Mouse (Mus musculus): ENCODE measurements around the gene Dcaf11. TPM values are rescaled to one million over a fixed set of nuclear protein-coding genes. Genes with fewer than 3 reads are reported as not detected.
A peak's percentile ranks its signal among the peaks of the same experiment; 100 is the strongest.

Dcaf11 gene
- 10 to 100 TPM; 66.1 to 68.0 TPM for total RNA-seq (2021)

DNA sequence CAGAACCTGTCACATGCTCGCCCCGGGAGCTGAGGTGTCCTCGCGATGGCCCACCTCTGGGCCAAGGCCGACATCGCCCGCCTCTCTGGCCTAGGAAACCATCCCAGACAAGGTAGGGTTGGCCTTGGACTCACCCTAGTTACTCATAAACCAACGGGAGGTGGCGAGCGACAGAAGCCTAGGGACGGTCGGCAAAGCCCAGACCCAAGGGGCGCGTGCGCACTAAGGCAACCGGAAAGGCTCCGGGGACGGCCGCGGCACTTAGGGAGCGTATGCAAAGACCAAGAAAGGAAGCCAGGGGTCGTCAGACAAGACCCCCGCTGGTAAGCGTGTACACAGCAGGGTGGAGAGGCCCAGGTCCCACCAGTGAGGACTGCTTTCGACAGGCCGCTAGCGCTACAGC is at the start of gene Dcaf11:
Dcaf11 (plus strand) TSS at position 208 of the 403 bp plus-strand sequence.
- DNase-seq (ENCODE audit: extremely low spot score in 1 of 2, low spot score in 2 of 2), result peak; percentile 88 to 96
- intact Hi-C loops (cut with DNase I), result loop anchor here (10.0 kb wide), 1 partner anchor 415 kb away; no protein-coding TSS in a partner anchor

DNA sequence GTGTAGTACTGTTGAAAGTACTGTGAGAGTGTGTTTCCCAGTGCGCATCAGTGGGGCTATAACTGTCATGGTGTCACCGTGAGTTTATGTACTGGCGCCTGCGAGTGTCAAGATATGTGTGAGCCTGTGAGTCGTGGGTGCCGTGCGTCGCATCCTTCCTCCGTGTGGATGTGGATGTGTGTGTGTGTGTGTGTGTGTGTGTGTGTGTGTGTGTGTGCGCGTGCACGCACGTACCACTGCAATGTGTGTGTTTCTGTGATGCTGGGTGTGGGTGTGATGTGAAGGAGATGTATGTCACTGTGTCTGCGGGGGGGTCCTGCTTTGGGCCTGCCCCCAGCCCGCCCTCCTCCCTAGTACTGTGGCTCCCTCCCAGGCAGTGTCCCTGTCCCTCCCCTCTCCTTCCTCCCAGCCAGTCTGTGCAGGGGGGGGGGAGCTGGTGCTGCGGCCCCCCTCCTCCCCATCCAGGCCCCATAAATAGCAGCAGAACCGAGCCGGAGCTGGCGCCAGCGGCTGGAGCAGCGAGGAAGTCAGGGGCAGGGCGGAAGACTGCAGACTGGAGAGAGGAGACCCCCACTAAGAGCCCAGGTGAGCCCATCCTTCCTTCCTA is 49.6 kb upstream of the Dcaf11 start, which contains the start of gene Cpne6:
Cpne6 (plus strand) TSS at position 321 of the 607 bp plus-strand sequence.
- peak in 1 of 2 experiments; percentile 72 for DNase-seq (ENCODE audit: extremely low spot score in 1 of 2, low spot score in 2 of 2)
- intact Hi-C loops (cut with DNase I), result no loop called here

DNA sequence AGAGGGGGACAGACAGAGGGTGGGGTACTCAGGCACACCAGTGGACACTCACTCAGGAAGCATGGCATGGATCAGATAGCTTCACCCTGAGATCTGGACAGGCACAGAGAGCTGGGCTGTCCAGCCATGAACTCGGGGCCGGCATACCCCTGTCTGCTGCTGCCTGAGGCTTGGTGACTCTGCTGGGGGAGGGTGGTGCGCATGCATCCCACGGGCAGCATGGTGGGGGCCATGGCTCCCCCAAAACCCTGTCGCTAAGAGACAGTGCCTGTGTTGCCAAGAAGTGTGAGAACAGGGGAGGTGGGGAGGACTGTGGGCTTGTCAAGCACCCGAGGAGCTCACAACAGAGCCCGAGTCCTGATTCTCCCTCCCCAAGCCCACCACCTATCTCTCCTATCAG is 48.8 kb upstream of the Dcaf11 start:
- intact Hi-C loops (cut with DNase I), result no loop called here
- DNase-seq (ENCODE audit: extremely low spot score in 1 of 2, low spot score in 2 of 2), result peak; percentile 57 to 65

DNA sequence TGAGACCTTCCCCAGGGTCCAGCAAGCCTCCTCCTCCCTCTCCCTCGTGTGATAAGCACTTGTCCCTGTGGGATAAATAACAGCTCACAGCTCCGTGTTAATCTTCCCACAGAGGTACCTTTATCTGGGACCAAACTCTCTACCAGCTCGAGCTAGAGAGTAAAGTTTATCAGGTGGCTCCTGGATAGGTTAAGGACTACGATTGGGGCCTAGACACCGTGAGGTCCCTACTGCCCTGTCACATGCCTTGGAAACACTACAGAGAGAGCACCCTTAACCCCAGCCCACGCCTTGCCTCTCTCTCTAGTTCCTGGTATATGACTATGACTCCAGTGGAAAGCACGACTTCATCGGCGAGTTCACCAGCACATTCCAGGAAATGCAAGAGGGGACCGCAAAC is 45.9 kb upstream of the Dcaf11 start:
- intact Hi-C loops (cut with DNase I), result no loop called here
- DNase-seq (ENCODE audit: extremely low spot score in 1 of 2, low spot score in 2 of 2), result no peak

DNA sequence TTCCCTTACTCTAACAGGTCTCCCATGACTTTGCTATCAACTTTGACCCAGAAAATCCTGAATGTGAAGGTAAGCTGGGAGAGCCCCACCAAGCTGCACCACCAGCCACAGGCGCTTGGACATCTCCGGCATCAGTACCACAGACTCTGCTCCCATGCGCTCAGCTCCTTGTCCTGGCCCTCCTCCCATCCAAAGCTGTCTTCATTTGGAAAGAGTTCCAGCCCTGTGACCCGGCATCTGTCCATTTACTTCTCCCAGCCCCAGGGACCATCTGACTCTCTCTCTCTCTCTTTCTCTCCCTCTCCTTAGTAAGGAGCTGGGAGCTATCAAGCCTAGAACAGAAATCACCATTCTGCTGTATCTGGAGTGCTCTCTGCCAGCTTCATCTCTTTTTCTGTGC is 44.0 kb upstream of the Dcaf11 start:
- no peak for DNase-seq (ENCODE audit: extremely low spot score in 1 of 2, low spot score in 2 of 2)
- intact Hi-C loops (cut with DNase I), result no loop called here

DNA sequence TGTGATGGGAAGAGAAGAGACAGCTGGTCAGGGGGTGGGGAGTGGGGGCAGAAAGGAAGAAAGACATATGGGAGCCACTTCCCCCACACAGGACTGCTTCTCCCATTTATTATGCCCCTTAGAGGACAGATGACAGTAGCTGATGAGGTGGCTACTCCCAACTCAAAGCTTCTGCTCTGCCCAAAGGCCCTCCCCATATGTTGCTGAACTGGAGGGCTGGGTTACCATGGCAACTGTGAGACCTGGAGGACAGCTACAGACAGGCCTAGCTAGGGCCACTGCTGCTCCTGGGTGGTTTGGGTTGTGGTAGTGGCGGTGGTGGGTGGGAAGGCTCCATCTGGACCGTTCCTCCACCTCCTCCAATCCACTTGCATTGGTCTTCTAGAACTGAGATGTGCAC is 40.9 kb upstream of the Dcaf11 start:
- intact Hi-C loops (cut with DNase I), result no loop called here
- DNase-seq (ENCODE audit: extremely low spot score in 1 of 2, low spot score in 2 of 2), result peak in 1 of 2 experiments; percentile 44

DNA sequence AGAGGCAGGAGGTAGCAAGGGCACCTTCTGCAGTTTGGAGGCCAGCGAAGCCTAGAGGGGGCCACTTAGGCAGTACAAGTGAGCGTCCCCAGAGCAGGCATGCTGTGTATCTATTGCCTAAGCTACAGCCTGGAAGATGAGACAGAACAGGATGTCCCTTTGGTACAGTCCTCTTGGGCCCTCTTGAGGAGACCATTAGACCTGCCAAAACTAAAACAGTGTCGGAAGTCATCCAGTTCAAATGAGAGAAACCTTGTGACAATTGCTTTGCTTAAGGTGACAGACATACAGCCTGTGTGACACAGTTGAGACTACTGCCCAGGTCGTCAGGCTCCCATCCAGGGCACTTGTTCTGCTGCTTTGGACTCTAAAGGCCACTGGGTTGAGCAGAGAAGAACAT is 40.2 kb upstream of the Dcaf11 start:
- DNase-seq (ENCODE audit: extremely low spot score in 1 of 2, low spot score in 2 of 2), result no peak
- intact Hi-C loops (cut with DNase I), result no loop called here

DNA sequence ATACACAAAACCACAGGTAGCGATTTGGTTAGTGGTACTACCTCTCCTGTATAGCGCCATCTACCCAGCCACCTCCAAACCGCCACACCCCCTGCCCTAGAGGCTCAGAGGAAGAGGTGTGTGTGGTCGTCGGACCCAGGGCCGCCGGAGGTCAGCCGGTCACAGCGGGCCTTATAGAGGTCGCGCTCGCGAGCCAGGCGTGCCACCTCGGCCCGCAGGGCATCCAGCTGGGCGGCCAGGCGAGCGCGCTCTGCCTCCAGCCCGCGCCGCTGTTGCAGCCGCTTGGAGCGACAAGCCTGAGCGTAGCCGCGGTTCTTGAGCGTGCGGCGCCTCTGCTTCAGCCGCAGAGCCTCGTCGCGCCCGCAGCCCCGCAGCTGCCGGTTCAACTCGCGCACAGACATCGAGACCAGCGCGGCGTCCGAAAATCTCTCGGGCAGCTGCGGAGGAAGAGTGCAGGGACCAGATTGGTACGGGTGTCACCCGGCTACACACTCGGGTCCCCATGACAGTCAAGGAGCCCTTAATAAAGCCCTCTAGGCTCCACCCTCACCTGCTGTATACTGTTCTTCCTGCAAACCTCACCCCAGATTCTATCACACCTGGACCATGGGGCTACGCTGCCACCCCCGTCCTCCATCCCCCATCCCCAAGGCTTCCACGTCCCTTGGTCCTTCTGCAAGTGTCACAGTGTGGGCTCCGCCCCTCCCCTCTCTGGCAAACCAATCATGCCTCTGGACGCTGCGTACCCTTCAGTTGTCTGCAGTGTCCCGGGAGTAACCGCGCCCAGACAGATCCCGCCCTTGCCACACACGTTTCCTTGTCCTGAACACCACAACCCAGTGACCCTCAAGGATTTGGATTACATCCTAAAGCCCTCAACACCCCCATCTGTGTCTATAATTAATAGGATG is 39.1 kb upstream of the Dcaf11 start:
- intact Hi-C loops (cut with DNase I), result no loop called here
- DNase-seq (ENCODE audit: extremely low spot score in 1 of 2, low spot score in 2 of 2), result no peak

DNA sequence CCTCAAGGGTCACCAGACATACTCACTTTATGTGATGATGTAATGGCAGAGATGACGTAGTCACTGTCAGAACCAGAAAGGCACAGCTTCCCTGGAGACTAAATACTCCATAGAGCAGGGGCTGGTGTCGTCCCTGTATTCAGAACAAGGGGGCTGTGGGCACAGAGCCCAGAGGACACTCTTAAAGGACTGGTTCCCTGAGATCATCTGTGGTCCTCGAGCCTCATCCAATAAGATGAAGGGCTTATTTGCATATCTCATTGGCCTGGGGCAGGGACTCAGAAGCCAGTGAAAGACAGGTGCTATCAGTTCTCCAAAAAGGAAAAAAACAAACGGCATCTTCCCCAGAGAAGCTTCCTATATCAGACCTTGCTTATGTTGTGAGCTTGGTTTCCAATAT is 35.7 kb upstream of the Dcaf11 start:
- intact Hi-C loops (cut with DNase I), result no loop called here
- no peak for DNase-seq (ENCODE audit: extremely low spot score in 1 of 2, low spot score in 2 of 2)

DNA sequence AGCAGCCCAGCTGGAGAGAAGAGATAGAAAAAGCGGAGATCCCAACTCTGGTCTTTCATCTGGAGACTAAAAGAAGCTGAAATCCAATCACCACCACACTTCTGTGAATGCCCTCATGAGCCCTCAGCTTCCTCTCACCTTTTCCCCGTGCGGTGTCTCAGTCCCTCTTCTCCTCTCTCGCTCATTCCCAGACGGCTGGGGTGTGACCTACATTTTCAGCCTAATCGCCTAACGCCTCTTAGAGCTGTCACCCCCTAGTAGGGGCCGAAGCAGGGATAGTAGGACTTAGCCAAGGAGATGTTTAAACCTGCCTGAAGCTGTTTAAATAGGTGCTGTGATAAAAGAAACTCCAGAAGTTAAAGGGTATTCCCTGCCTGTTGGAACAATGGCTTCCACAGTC is 35.0 kb upstream of the Dcaf11 start, which contains the start of gene Nrl:
Nrl (minus strand) TSS at position 197 of the 400 bp plus-strand sequence.
- no peak for DNase-seq (ENCODE audit: extremely low spot score in 1 of 2, low spot score in 2 of 2)
- intact Hi-C loops (cut with DNase I), result no loop called here

DNA sequence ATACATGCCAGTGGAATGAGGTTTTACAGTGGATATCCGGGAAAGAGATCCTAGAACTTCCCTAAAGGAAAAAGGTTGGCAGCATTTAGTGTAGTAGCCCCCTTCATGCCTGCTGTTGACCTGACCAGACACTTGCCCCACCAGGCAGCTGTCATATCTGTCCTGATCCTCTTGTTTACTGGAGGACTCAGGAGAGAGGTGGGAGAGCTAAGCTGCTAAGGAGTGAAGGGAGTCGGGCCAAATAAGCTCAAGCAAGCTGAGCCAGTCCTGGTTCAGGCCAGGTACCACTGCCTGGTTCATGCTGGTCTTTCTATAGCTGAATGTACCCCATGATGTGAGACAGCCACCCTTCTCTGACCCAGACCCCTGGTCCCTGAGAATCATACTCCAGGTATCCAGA is 33.1 kb upstream of the Dcaf11 start:
- intact Hi-C loops (cut with DNase I), result no loop called here
- DNase-seq (ENCODE audit: extremely low spot score in 1 of 2, low spot score in 2 of 2), result no peak

DNA sequence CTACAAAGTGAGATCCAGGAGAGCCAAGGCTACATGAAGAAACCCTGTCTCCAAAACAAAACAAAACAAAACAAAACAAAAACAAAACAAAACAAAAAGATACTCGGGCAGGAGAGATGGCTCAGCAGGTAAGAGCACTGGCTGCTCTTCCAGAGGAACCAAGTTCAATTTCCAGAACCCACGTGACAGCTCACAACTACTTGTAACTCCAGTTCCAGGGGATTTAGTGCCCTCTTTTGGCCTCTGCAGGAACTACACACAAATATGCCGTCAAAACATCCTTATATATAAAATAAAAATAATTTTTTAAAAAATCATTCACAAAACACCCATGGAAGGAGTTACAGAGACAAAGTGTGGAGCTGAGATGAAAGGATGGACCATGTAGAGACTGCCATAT is 31.9 kb upstream of the Dcaf11 start:
- DNase-seq (ENCODE audit: extremely low spot score in 1 of 2, low spot score in 2 of 2), result no peak
- intact Hi-C loops (cut with DNase I), result no loop called here

DNA sequence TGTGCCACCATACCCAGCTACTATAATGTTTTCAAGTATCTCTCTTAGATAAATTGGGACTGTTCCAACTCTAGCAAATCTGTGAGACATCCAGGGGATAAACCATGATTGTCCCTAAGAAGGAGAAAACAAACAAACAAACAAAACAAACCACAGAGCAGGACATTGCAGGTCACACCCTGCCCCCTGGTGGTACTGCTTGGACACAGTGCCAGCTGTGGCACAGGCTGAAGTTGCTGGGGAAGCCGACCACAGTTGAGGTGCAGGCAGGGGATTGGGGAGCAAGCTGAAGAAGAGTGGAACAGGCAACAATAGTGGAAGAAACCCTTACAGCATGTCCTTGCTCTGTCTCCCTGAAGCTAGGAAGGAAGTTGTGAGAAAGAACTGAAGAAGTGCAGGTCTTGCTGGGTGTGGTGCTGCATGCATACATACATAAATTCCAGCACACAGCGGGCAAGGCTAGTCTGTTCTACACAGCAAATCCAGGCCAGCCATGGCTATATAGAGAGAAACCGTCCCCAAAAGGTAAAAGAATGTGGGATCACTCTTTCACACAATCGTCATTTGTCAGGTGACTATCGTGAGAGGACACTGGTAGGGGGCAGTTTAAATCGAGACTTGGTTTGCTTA is 23.6 kb upstream of the Dcaf11 start:
- intact Hi-C loops (cut with DNase I), result loop anchor here (5.0 kb wide), 1 partner anchor 39 kb away; no protein-coding TSS in a partner anchor
- DNase-seq (ENCODE audit: extremely low spot score in 1 of 2, low spot score in 2 of 2), result peak in 1 of 2 experiments; percentile 60

DNA sequence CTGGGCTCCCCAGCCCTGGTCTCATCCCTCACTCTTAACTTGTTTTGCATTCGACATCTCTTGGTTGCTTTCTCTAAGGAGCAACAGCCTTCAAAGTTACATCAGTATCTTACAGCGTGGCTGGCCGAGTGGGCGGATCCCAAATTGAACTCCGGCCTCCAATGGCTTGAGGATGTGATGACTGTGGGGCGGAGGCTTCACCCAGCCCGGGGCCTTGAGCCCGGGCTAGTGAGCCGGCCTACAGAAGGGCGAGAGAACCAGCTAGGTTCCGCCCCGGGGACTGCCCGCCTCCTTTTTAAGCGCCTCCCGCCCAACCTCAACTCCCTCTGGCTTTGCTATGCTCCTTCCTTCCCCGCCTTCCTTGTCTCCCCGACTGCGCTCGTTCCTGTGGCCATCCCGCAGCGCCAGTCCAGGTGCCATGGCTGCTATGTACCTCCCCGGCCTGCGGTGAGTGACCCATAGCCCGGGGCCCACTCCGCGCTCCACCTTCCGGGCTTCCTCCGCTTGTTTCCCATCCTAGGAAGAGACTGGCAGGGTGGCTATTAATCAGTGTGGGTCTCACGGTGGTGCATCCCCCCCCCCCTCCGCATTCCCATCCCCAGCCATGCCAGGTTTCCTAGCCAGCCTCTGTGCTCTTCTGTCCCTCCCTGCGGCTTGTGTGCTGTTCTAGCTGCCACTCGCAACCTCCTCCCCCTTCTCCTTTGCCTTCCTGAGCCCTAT is 19.6 kb upstream of the Dcaf11 start, which contains the start of gene Pck2:
Pck2 (plus strand) TSS at position 200 of the 720 bp plus-strand sequence.
- intact Hi-C loops (cut with DNase I), result no loop called here
- DNase-seq (ENCODE audit: extremely low spot score in 1 of 2, low spot score in 2 of 2), result peak; percentile 58 to 92

DNA sequence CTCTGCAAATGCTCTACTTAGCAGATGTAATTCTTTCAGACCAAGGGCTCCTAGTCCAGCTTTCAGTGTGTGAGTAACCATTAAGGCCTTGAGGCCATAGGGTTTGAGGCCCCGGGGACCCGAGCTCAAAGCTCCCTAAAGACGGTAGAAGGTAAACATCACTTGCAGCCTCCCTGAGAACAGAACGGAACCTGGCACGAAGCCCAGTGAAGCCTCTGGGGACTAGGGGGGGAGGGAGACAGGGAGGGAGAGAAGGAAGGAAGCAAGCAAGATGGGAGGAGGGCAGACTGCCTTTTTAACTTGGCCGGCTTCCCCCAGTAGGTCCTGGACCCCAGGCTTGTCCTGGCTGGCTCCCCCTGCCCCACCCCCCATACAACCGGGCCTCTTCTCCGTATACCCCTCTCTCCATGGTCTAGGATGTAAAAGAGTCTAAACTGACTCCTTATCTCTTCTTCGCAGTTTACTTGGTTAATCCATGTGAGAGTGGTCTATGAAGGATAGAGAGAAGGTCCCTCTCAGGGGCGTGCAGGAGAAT is 19.0 kb upstream of the Dcaf11 start:
- peak; percentile 64 to 92 for DNase-seq (ENCODE audit: extremely low spot score in 1 of 2, low spot score in 2 of 2)
- intact Hi-C loops (cut with DNase I), result no loop called here

DNA sequence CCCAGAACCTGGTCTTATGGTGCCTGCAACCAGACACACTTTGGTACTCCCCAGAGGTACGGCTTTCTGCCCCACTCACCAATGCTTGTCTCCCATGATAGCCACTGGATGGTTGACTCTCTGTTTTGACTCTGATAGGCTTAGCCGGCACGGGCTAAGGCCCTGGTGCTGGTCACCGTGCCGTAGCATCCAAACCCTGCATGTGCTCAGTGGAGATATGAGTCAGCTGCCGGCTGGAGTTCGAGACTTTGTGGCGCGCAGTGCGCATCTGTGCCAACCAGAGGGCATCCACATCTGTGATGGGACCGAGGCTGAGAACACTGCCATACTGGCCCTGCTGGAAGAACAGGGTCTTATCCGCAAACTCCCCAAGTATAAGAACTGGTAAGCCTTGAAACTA is 17.5 kb upstream of the Dcaf11 start:
- intact Hi-C loops (cut with DNase I), result no loop called here
- no peak for DNase-seq (ENCODE audit: extremely low spot score in 1 of 2, low spot score in 2 of 2)

DNA sequence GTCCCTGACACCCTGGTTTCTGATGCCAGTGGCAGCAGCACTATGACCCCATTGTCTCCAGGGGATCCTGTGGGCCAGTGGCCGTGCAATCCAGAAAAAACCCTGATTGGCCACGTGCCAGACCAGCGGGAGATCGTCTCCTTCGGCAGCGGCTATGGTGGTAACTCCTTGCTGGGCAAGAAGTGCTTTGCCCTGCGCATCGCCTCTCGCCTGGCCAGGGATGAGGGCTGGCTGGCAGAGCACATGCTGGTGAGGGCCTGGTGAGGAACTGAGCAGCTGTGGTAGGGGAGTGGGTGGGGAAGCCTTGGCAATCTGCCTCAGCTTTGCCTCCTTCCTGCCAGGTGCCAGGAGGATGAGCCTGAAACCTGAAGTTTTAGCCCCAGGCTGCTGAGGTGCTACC is 15.5 kb upstream of the Dcaf11 start:
- intact Hi-C loops (cut with DNase I), result no loop called here
- peak in 1 of 2 experiments; percentile 51 for DNase-seq (ENCODE audit: extremely low spot score in 1 of 2, low spot score in 2 of 2)

DNA sequence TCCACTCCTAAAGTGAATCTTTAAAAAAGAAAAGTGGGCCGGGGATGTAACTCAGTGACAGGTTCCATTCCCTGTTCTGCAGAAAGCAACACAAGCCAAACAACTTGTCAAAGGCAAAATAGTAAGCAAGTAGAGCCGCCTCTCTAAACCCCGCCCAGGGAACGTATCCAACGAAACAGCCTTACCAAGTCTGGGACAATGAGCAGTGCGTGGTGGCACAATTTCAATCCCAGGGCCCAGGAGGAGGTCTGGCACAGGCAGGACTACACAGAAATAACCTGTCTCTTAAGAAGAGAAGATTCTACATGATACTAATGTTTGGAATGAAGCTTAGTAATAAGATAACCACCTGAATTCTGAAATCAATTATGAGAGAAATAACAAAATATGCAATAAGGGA is 9.6 kb upstream of the Dcaf11 start:
- intact Hi-C loops (cut with DNase I), result loop anchor here (10.0 kb wide), 1 partner anchor 405 kb away; no protein-coding TSS in a partner anchor
- no peak for DNase-seq (ENCODE audit: extremely low spot score in 1 of 2, low spot score in 2 of 2)
